Mouse (Mus musculus): ENCODE measurements around the gene Tmem123.

GRCm38 (mm10) chr9:7728997-7729396 lies 34.8 kb upstream of the Tmem123 start:
- no peak for TF ChIP-seq POLR2A (IDR thresholded peaks at IDR 0.05; ENCODE audit: low read depth, low read length)
- TF ChIP-seq CTCF (IDR thresholded peaks at IDR 0.05; ENCODE audit: extremely low read depth, insufficient read length, insufficient replicate concordance, low read depth, low read length), result no peak

Measured in small intestine, adult 2 months (tissue).